Mouse (Mus musculus): Measurements from ENCODE around the gene Rad51ap2. TPM values are rescaled to one million over a fixed set of nuclear protein-coding genes. Genes with fewer than 3 reads are reported as not detected.

Rad51ap2 gene
- 1 to 10 TPM; 2.1 to 2.9 TPM for total RNA-seq (2021)
- long read RNA-seq, experiment 1, result 0 reads
- long read RNA-seq, experiment 2, partial matches to known transcripts, result 0 of 2 reads
- long read RNA-seq, experiment 2, other reads (novel, unspliced or antisense), result 2 of 2 reads

- peak; percentile 83 to 86 for DNase-seq (ENCODE audit: extremely low spot score in 1 of 2, low spot score in 2 of 2)
- no peak; the same call in 1 of the 2 replicates for TF ChIP-seq CTCF (IDR thresholded peaks at IDR 0.05)
- intact Hi-C loops (cut with DNase I), result loop anchor here (2.0 to 5.0 kb wide), 4 partner anchors 19 to 692 kb away; partner anchors contain the start of gene Vsnl1
- H3K27ac ChIP-seq, result peak within 1 kb of the TSS; percentile 92
- peak within 1 kb of the TSS; percentile 76 for H3K4me3 ChIP-seq
Measured at GRCm38 (mm10) chr12:11455549-11456194, at the start of gene Rad51ap2. TSS of gene Rad51ap2 (plus strand) at chr12:11456079.

- H3K4me3 ChIP-seq, result no peak overlapping the region
- no peak for DNase-seq (ENCODE audit: extremely low spot score in 1 of 2, low spot score in 2 of 2)
Measured at GRCm38 (mm10) chr12:11407679-11408078, 48.2 kb upstream of the Rad51ap2 start.

DNA sequence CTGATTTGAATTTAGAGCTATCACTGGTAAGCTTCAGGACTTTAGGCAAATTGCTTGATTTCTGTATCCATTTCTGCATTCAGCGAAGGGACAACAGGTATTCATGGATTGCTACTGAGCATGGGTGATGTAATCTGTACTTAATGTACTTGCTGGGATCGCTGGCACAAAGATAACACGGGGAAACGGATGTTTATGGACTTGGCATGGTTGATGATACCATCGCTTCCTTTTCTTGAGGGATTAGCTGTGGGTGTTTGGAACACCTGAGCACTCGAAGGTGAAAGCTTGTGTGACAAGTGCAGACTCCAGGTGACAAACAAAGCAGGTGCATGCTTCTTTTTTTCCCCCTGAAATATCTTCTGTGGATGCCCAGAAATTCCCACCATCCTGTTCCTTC is 37.8 kb upstream of the Rad51ap2 start:
- no peak for DNase-seq (ENCODE audit: extremely low spot score in 1 of 2, low spot score in 2 of 2)
- Histone ChIP-seq H3K27ac (no peak overlapping the region), H3K4me3 (no peak overlapping the region)
- intact Hi-C loops (cut with DNase I), result no loop called here
- no peak for TF ChIP-seq CTCF (IDR thresholded peaks at IDR 0.05)

More at GRCm38 (mm10) chr12:11407679-11408078, 48.2 kb upstream of the Rad51ap2 start:
- no peak for TF ChIP-seq CTCF (IDR thresholded peaks at IDR 0.05)
- intact Hi-C loops (cut with DNase I), result no loop called here
- no peak overlapping the region for H3K27ac ChIP-seq

GRCm38 (mm10) chr12:11427396-11427795 is 28.5 kb upstream of the Rad51ap2 start:
- H3K27ac ChIP-seq, result no peak overlapping the region
- no peak for DNase-seq (ENCODE audit: extremely low spot score in 1 of 2, low spot score in 2 of 2)
- intact Hi-C loops (cut with DNase I), result no loop called here
- no peak for TF ChIP-seq CTCF (IDR thresholded peaks at IDR 0.05)
- H3K4me3 ChIP-seq, result no peak overlapping the region

DNA sequence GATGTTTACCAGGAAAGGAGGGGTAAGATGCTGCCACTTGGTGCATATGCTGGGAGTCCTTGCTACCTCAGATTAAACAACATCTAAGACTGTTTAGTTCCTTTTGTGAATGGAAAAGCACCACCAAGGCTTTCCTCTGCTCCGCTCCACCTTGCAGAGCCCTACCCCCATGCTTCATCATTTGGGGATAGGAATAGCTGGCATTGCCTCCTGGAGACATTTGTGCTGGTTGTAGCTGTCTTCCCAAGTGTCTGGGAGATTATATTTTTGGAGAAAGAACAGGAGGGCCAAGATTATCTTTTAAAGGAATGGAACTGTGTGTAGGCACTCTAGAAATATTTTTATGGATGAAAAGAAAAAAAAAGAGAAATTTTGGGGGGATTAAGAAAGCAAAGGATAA is 22.8 kb upstream of the Rad51ap2 start:
- DNase-seq (ENCODE audit: extremely low spot score in 1 of 2, low spot score in 2 of 2), result no peak
- intact Hi-C loops (cut with DNase I), result loop anchor here (10.0 kb wide), 1 partner anchor 562 kb away; no protein-coding TSS in a partner anchor
- H3K27ac ChIP-seq, result peak overlapping the region; percentile 81

GRCm38 (mm10) chr12:11433716-11434115 is 22.2 kb upstream of the Rad51ap2 start:
- intact Hi-C loops (cut with DNase I), result loop anchor here (10.0 kb wide), 1 partner anchor 561 kb away; no protein-coding TSS in a partner anchor
- H3K4me3 ChIP-seq, result peak overlapping the region; percentile 73
- TF ChIP-seq CTCF (IDR thresholded peaks at IDR 0.05), result no peak
- H3K27ac ChIP-seq, result peak overlapping the region; percentile 81
- DNase-seq (ENCODE audit: extremely low spot score in 1 of 2, low spot score in 2 of 2), result peak in 1 of 2 experiments; percentile 26

More for the DNA sequence above, 22.8 kb upstream of the Rad51ap2 start:
- TF ChIP-seq CTCF (IDR thresholded peaks at IDR 0.05), result no peak
- peak overlapping the region; percentile 73 for H3K4me3 ChIP-seq

DNA sequence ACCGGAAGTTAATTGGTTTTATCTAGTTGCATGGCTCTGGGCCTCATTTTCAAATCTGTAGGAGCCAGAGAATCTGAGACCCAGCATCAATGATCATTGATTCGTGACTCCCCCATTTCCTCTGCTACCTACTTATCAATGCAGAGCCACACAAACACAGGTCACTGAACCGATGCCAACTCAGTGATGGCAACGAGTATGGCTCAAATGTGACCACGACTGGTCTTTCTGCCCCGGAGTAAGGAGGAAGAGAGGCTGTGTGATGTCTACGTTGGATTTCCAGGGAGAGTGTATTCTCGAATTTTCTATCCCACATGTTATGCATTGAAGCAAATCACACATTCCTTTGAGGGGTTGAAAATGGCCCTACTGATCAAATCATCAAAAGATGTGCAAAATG is 21.4 kb upstream of the Rad51ap2 start:
- intact Hi-C loops (cut with DNase I), result loop anchor here (10.0 kb wide), 1 partner anchor 560 kb away; no protein-coding TSS in a partner anchor
- Histone ChIP-seq H3K4me3 (peak overlapping the region; percentile 73), H3K27ac (peak overlapping the region; percentile 81)
- no peak for TF ChIP-seq CTCF (IDR thresholded peaks at IDR 0.05)
- no peak for DNase-seq (ENCODE audit: extremely low spot score in 1 of 2, low spot score in 2 of 2)

- H3K4me3 ChIP-seq, result peak overlapping the region; percentile 73
- H3K27ac ChIP-seq, result peak overlapping the region; percentile 81
- DNase-seq (ENCODE audit: extremely low spot score in 1 of 2, low spot score in 2 of 2), result peak in 1 of 2 experiments; percentile 12
- intact Hi-C loops (cut with DNase I), result loop anchor here (1.0 to 10.0 kb wide), 5 partner anchors 21 to 712 kb away; partner anchors contain the start of gene Rad51ap2
- TF ChIP-seq CTCF (IDR thresholded peaks at IDR 0.05), result no peak
Measured at GRCm38 (mm10) chr12:11435246-11436022, 20.4 kb upstream of the Rad51ap2 start.

DNA sequence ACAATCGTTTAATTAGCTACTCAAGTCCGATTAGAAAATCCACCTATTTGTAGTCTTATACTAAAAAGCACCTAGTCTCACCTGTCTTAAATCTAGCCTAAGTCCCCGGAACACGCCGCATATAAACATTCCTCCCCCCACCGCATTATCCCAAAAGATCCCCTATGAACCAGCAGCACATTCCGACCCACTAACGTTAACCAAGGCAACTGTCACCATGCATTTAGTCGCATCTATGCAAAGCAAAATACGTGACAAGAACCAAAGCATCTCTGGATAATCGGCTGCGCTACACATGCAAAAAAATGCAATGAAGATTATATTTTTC is 19.9 kb upstream of the Rad51ap2 start:
- Histone ChIP-seq H3K27ac (peak overlapping the region; percentile 81), H3K4me3 (peak overlapping the region; percentile 73)
- peak; percentile 16 to 21 for DNase-seq (ENCODE audit: extremely low spot score in 1 of 2, low spot score in 2 of 2)
- no peak for TF ChIP-seq CTCF (IDR thresholded peaks at IDR 0.05)
- intact Hi-C loops (cut with DNase I), result loop anchor here (1.0 to 10.0 kb wide), 5 partner anchors 21 to 711 kb away; partner anchors contain the start of gene Rad51ap2

DNA sequence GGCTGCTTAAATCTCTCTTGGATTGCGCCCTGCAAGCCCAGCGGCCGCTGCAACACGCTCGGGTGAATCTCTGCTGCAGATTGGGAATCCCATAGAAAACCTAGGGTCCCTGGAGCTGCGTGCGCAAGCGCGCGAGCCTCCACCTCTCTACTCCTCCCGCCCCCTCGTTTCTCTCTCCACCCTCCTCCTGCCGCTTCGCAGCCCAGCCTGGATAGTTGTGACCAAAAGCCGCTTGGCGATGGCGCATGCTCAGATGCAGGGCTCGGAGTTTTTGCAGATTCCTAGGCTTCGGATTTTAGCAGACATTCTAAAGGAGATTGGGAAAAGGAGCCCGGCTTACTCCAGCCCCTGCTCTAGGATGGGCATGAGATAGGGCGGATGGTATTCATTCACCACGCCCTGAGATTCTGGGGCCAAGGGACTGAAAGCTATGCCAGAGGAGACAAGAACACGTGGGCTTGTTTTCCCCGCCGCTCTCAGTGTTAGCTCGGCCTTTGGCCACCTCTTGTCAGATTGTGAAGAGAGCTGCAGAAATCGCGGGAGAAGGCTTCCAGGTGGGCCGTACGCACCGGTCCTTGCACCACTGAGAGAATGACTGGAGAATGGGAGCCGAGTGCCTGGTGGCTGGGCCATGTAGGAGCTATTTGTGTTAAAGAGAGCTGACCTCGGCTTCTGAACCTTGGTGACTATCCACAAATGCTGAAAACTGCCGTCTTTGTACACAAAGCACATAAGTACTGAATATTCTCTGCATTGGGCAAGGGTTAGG is 19.2 kb upstream of the Rad51ap2 start, which contains the start of gene Vsnl1:
TSS of gene Vsnl1 (minus strand) at position 117 of the 769 bp plus-strand sequence.
- Histone ChIP-seq H3K4me3 (peak within 1 kb of the TSS; percentile 73), H3K27ac (peak within 1 kb of the TSS; percentile 90)
- intact Hi-C loops (cut with DNase I), result loop anchor here (1.0 to 10.0 kb wide), 5 partner anchors 20 to 711 kb away; partner anchors contain the start of gene Rad51ap2
- no peak for TF ChIP-seq CTCF (IDR thresholded peaks at IDR 0.05)
- DNase-seq (ENCODE audit: extremely low spot score in 1 of 2, low spot score in 2 of 2), result peak; percentile 87 to 89

All from left cerebral cortex, adult 2 months (tissue).